Mouse (Mus musculus) lung, embryonic 14.5 days (tissue): ENCODE measurements around the gene Mapkapk5. TPM values are rescaled to one million over a fixed set of nuclear protein-coding genes. Genes with fewer than 3 reads are reported as not detected.
A peak's percentile ranks its signal among the peaks of the same experiment; 100 is the strongest.

Source experiments
- ATAC-seq: fragments of 200-750 bp; cut with Nextera tagmentation; 2 replicates; pipeline ENCODE4 v1.8.0; 2017; ENCODE audit warnings: mild to moderate bottlenecking, moderate TSS enrichment, moderate library complexity; ENCODE audit not compliant: insufficient read depth
- DNase-seq: peaks from one replicate; pipeline ENCODE4 v3.0.0-alpha.2; 2015
- H3K27ac ChIP-seq: fragments of 300-500 bp; sonication (generic); 2 replicates; pipeline ENCODE4 v1.5.1; 2014; ENCODE audit warnings: low read depth, mild to moderate bottlenecking, moderate library complexity
- H3K27me3 ChIP-seq: fragments of 300-500 bp; sonication (generic); 2 replicates; pipeline ENCODE4 v1.6.1; 2014; ENCODE audit warnings: low read length, control low read depth; ENCODE audit not compliant: insufficient read depth
- H3K36me3 ChIP-seq: fragments of 300-500 bp; sonication (generic); 2 replicates; pipeline ENCODE4 v1.6.1; 2014; ENCODE audit warnings: control low read depth; ENCODE audit not compliant: insufficient read depth
- H3K4me1 ChIP-seq: fragments of 300-500 bp; sonication (generic); 2 replicates; pipeline ENCODE4 v1.6.1; 2014; ENCODE audit warnings: antibody characterized with exemption, control low read depth; ENCODE audit not compliant: insufficient read depth
- H3K4me2 ChIP-seq: fragments of 300-500 bp; sonication (generic); 2 replicates; pipeline ENCODE4 v1.6.1; 2014; ENCODE audit warnings: mild to moderate bottlenecking
- H3K4me3 ChIP-seq: fragments of 300-500 bp; sonication (generic); 2 replicates; pipeline ENCODE4 v1.5.1; 2014; ENCODE audit warnings: low read depth, low read length
- H3K9ac ChIP-seq: fragments of 300-500 bp; sonication (generic); 2 replicates; pipeline ENCODE4 v1.6.1; 2014
- H3K9me3 ChIP-seq: fragments of 300-500 bp; sonication (generic); 2 replicates; pipeline ENCODE4 v1.6.1; 2016; ENCODE audit warnings: low read depth, low read length, control low read depth
- CTCF ChIP-seq: IDR thresholded peaks from 2 replicates; pipeline ENCODE4 v1.5.1; 2016; ENCODE audit warnings: antibody characterized with exemption, low read depth
- WGBS: fragments of 180-500 bp; shearing (Covaris S2); extraction: QIAGEN DNeasy Blood & Tissue Kit; methylation state at CpG from one replicate; pipeline ENCODE4 v1.1.7; 2014; 5-methylcytosine and 5-hydroxymethylcytosine counted together
- polyA plus RNA-seq: library from polyadenylated mRNA; unstranded; fragments of >200 nt; fragmentation: Nextera tagmentation; extraction: Ambion mirVana; gene quantifications from 2 replicates; pipeline ENCODE4 v1.2.1, GENCODE M21; 2014

The Mapkapk5 gene
- polyA plus RNA-seq, 1 experiment from 2014 or later: 55.1 TPM

GRCm38 (mm10) chr5:121576927-121577488, 31.3 kb upstream of the Mapkapk5 start:
- no peak for TF ChIP-seq CTCF
- no peaks in the 10 kb centered on the region for H3K27me3 ChIP-seq
- H3K9me3 ChIP-seq: no peaks in the 10 kb centered on the region
- no peak for ATAC-seq
- H3K4me1 ChIP-seq: no peaks in the 10 kb centered on the region
- DNase-seq: no peak
- 88% methylated on average over 11 of the region's 11 CpGs for WGBS
- no peak overlapping the region for H3K4me2 ChIP-seq
- no peak overlapping the region for H3K27ac ChIP-seq
- H3K4me3 ChIP-seq: no peak overlapping the region
- peaks cover 68% of the 10 kb centered on the region for H3K36me3 ChIP-seq
- no peak overlapping the region for H3K9ac ChIP-seq

- no peak overlapping the region for H3K27ac ChIP-seq
- H3K9ac ChIP-seq: no peak overlapping the region
- TF ChIP-seq CTCF: no peak
- DNase-seq (no peak), ATAC-seq (no peak)
- H3K4me1 ChIP-seq: no peaks in the 10 kb centered on the region
- no peak overlapping the region for H3K4me2 ChIP-seq
- H3K36me3 ChIP-seq: peaks cover 79% of the 10 kb centered on the region
- H3K9me3 ChIP-seq: no peaks in the 10 kb centered on the region
- no peak overlapping the region for H3K4me3 ChIP-seq
- 96% methylated on average over 11 of the region's 11 CpGs for WGBS
- H3K27me3 ChIP-seq: no peaks in the 10 kb centered on the region
Observed at GRCm38 (mm10) chr5:121575867-121576266, 30.2 kb upstream of the Mapkapk5 start.

- H3K9ac ChIP-seq: no peak overlapping the region
- no peaks in the 10 kb centered on the region for H3K4me1 ChIP-seq
- WGBS: 79% methylated on average over 13 of the region's 13 CpGs
- H3K27ac ChIP-seq: no peak overlapping the region
- no peak overlapping the region for H3K4me2 ChIP-seq
- DNase-seq (no peak), ATAC-seq (no peak)
- peaks cover 68% of the 10 kb centered on the region for H3K36me3 ChIP-seq
- no peak for TF ChIP-seq CTCF
- H3K4me3 ChIP-seq: no peak overlapping the region
- no peaks in the 10 kb centered on the region for H3K9me3 ChIP-seq
- H3K27me3 ChIP-seq: no peaks in the 10 kb centered on the region
Observed at GRCm38 (mm10) chr5:121574145-121574544, 28.4 kb upstream of the Mapkapk5 start.

GRCm38 (mm10) chr5:121570787-121571186, 25.1 kb upstream of the Mapkapk5 start:
- H3K36me3 ChIP-seq: peaks cover 50% of the 10 kb centered on the region
- no peaks in the 10 kb centered on the region for H3K27me3 ChIP-seq
- H3K4me2 ChIP-seq: no peak overlapping the region
- ATAC-seq (0 out of 2 replicates have a peak, but pooled peaks have one; percentile 52), DNase-seq (peak; percentile 59)
- no peak for TF ChIP-seq CTCF
- H3K27ac ChIP-seq: peak overlapping the region; percentile 33; the same call in 1 of the 2 replicates
- no peaks in the 10 kb centered on the region for H3K4me1 ChIP-seq
- H3K9ac ChIP-seq: no peak overlapping the region
- H3K9me3 ChIP-seq: no peaks in the 10 kb centered on the region
- H3K4me3 ChIP-seq: no peak overlapping the region
- 33% methylated on average over 1 of the region's 1 CpGs for WGBS

GRCm38 (mm10) chr5:121569881-121570420, 24.2 kb upstream of the Mapkapk5 start:
- no peak overlapping the region for H3K9ac ChIP-seq
- TF ChIP-seq CTCF: no peak
- H3K27me3 ChIP-seq: no peaks in the 10 kb centered on the region
- ATAC-seq (0 out of 2 replicates have a peak, but pooled peaks have one; percentile 21), DNase-seq (peak; percentile 67)
- peaks cover 47% of the 10 kb centered on the region for H3K36me3 ChIP-seq
- no peak overlapping the region for H3K4me2 ChIP-seq
- no peak overlapping the region for H3K4me3 ChIP-seq
- H3K27ac ChIP-seq: peak overlapping the region; percentile 33; the same call in 1 of the 2 replicates
- no peaks in the 10 kb centered on the region for H3K4me1 ChIP-seq
- 53% methylated on average over 9 of the region's 9 CpGs for WGBS
- H3K9me3 ChIP-seq: no peaks in the 10 kb centered on the region

- no peak for TF ChIP-seq CTCF
- ATAC-seq (no peak), DNase-seq (no peak)
- no peak overlapping the region for H3K27ac ChIP-seq
- no peaks in the 10 kb centered on the region for H3K9me3 ChIP-seq
- no peak overlapping the region for H3K9ac ChIP-seq
- H3K4me3 ChIP-seq: no peak overlapping the region
- H3K4me1 ChIP-seq: no peaks in the 10 kb centered on the region
- 82% methylated on average over 16 of the region's 16 CpGs for WGBS
- no peak overlapping the region for H3K4me2 ChIP-seq
- H3K27me3 ChIP-seq: no peaks in the 10 kb centered on the region
- H3K36me3 ChIP-seq: peaks cover 15% of the 10 kb centered on the region; the same call in 1 of the 2 replicates
Observed at GRCm38 (mm10) chr5:121566035-121566681, 20.5 kb upstream of the Mapkapk5 start.

GRCm38 (mm10) chr5:121564468-121564895, 18.8 kb upstream of the Mapkapk5 start:
- peak overlapping the region; percentile 51 for H3K4me2 ChIP-seq
- ATAC-seq: peak; percentile 73
- no peak overlapping the region for H3K9ac ChIP-seq
- H3K9me3 ChIP-seq: no peaks in the 10 kb centered on the region
- peak; percentile 96 for TF ChIP-seq CTCF
- no peak overlapping the region for H3K27ac ChIP-seq
- H3K4me3 ChIP-seq: peak overlapping the region; percentile 14; the same call in 1 of the 2 replicates
- H3K27me3 ChIP-seq: no peaks in the 10 kb centered on the region
- no peaks in the 10 kb centered on the region for H3K4me1 ChIP-seq
- WGBS: 6% methylated on average over 11 of the region's 11 CpGs
- DNase-seq: peak; percentile 95
- peaks cover 12% of the 10 kb centered on the region; the same call in 1 of the 2 replicates for H3K36me3 ChIP-seq
